Mouse (Mus musculus): ENCODE data around the gene Rsg1. TPM values are rescaled to one million over a fixed set of nuclear protein-coding genes. Genes with fewer than 3 reads are reported as not detected.

The Rsg1 gene
- polyA plus RNA-seq (2012; rRNA removed) = 2.4 and 2.6 TPM in 2 replicates

GRCm38 (mm10) chr4:141213770-141214336 is at the start of gene Rsg1:
Gene Rsg1, plus strand, starts transcription at chr4:141213956.
- DNase-seq (ENCODE audit: low spot score) = peak; percentile 90

DNA sequence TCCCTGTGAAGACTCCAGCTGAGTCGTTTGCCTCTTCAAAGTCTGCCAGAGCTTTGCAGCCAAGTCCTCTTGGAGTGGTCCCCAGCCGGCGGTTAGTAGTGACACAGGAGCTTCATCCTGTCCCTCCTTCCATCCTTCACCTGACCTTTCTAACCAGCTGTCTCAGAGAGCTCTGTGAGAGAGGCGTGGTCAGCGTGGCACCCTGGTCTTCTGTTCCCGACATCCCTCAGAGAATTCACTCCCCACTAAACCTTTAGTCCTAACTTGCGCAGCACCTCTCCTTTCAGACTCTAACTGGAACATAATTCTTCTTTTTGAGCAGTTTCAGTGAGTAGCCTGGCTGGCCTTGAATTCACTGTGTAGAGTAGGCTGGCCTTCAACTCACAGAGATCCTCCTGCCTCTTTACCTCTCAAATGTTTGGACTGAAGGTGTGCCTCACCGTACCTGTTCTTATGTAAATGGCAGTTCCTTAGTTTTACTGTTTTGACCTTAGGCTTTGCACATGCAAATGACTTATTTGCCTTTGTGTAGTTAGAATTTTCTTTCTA is 47.9 kb upstream of the Rsg1 start:
- no peak for DNase-seq (ENCODE audit: low spot score)

- DNase-seq (ENCODE audit: low spot score) = no peak
These were observed 46.6 kb upstream of the Rsg1 start for GRCm38 (mm10) chr4:141167156-141167555.

DNA sequence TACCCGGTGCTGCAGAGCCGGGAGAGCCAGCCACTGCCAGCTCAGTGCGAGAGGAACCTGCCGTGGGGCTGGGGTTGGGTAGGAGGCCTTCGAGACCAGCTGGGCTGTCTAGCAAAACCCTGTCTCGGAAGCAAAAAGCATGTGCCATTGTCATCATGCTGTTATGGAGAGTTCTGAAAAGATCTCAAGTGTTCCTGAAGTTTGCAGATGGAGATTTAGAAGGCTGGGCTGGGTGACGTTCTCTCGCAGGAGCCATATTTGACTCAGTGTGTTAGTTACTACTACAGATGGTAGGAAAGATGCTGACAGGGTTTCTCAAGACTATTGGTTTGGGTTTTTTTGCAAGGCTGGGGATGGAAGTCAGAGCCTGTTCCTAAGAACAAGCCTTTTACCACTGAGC is 41.6 kb upstream of the Rsg1 start:
- no peak for DNase-seq (ENCODE audit: low spot score)

DNA sequence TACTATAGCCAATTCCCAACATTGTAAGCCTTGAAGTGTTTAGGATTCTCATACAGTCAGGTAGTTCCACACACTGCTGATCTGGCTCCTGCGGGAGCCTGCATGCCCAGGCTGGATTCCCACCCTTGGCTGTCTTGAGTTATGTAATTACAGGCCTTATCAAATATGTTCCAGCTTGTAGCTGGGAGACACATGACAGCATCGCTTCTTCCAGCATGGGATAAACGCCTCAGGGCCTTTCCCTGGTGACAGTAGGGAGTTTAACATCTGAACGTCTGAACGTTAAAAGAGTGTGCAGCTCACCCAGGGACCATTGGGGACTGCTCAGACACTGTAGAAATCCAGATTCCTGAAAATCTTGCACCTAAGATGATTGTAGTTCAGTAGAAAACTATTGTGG is 38.0 kb upstream of the Rsg1 start:
- DNase-seq (ENCODE audit: low spot score) = no peak

DNA sequence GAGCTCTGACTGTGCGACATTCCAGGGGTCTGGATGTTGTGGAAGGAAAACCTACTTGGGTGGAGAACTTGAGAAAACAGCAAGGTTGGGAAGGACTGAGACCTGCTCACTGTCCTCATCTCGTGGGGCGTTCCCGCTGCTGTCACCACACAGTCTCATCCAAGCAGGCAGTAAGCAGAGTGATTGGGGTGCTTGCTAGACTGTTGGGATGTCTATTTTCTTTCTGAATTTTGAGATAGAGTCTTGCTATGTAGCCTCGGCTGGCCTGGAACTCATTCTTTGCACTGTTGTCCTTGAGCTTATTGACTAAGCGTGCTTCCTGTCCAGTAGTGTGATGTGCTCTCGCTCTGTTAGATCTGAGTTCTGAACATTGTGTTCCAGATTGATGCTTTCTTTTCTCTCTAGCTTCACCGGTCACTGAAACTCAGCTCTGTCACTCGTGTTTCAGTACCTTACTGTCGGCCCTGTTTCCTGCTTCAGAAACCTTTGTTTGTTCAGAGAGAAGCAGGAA is 37.4 kb upstream of the Rsg1 start:
- no peak for DNase-seq (ENCODE audit: low spot score)

DNA sequence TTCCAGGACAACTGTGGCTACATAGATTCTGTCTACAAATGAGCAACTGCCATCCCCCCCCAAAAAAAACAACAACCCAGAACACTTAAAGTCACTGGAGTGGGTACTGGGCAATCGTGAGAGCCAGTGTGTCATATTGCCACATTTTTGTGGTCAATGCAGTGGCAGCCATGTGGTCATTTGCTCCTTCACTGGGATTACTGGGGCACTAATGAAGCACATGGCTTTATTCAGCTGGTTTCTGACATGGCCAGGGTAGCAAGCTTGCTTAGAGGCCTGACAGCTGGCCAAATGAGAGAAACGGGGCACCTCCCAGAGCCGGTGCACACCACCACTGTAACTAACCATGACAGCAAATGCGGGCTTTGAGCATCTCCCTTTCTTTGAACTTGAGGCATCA is 35.3 kb upstream of the Rsg1 start:
- DNase-seq (ENCODE audit: low spot score) = no peak

GRCm38 (mm10) chr4:141180831-141181230 is 32.9 kb upstream of the Rsg1 start:
- no peak for DNase-seq (ENCODE audit: low spot score)

DNA sequence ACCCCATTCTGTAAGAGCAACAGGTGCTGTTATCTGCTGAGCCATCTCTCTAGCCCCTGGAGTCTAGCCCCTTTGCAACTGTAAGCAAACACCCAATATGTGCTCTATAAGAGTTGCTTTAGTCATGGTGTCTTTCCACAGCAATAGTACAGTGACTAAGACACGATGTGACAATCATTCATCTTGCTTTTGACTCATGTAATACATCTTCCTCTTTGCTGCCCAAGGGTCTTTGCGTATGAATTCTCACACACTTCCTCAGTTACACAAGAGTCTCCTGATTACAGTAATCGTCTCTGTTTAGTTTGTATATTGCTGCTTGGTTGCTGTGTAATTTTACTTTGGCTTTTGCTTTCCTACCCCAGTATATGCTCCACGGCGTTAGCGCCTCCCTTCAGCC is 31.8 kb upstream of the Rsg1 start:
- DNase-seq (ENCODE audit: low spot score) = no peak

GRCm38 (mm10) chr4:141183932-141184331 is 29.8 kb upstream of the Rsg1 start:
- no peak for DNase-seq (ENCODE audit: low spot score)

DNA sequence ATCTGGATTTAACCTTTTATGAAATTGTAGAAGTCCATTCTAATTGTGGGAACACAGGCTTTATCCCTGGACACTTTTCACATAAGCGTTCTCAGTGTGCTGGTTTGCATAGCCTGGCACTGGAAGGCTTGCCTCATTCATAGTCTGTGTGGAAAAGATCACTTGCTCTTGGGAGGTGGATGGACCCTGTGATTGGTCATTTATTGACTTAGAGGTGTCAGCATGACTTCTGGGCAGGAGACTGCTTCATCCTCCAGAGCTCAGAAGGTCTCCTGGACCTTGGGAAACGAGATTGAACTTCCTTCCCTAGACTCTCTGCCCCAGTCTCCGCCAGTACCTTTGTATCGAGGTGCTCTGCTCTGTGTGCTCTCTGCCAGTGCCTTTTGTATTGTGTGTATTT is 29.3 kb upstream of the Rsg1 start:
- DNase-seq (ENCODE audit: low spot score) = no peak

DNA sequence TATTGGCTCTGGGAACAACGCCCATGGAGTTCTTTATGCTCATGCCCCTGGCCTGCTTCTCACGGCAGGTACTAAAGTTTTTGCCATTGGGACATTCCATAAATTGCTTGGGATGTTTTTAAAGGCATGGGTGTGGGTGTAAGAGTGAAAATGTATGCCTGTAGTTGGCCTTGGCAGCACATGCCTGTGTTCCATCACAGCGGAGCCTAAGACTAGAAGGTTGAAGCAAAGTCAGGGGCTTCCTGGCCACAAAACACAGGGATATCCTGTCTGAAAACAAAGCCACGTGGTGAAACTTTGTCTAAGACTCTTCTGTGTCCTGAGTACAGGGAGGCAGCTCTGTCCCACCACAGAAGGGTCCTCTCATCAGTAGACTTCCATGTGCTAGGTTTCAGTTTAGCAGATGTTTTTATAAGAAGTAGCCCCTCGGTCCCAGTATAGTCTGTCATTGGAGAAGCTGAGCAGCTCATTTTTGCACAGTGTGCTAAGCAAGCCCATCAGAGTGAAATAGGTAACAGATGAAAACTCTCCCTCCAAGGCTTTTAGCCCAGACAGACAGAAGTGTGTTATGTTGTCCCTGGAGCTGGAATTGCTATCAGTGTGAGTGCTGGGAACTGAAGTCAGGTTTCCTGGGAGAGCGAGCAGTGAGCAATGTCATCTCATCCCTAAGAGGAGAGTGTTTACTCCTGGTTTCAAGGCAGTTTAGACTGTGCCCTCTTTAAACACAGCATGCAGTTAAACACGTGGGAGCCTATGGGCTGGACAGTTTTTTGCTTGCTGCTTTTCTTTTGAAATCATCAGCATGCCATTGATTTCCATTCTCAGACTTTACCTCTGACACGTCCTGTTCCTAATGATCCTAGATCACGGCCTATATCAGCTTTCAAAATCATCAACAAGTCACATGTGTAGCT is 26.6 kb upstream of the Rsg1 start:
- DNase-seq (ENCODE audit: low spot score) = no peak

GRCm38 (mm10) chr4:141191294-141191693 is 22.5 kb upstream of the Rsg1 start:
- no peak for DNase-seq (ENCODE audit: low spot score)

DNA sequence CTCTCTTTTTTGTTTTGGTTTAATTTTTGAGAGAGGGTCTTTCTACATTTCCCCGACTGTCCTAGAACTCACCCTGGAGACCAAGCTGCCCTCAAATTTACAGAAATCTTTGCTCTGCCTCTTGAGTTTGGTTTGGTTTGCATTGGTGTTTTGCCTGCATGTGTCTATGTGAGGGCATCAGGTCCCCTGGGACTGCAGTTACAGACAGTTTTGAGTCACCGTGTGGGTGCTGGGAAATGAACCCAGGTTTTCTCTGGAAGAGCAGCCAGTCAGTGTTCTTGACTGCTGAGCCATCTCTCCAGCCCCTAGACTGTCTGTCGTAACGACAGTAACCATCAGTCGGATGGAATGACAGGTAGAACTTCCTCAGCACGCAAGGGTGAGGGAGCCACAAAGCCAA is 19.2 kb upstream of the Rsg1 start:
- DNase-seq (ENCODE audit: low spot score) = no peak

DNA sequence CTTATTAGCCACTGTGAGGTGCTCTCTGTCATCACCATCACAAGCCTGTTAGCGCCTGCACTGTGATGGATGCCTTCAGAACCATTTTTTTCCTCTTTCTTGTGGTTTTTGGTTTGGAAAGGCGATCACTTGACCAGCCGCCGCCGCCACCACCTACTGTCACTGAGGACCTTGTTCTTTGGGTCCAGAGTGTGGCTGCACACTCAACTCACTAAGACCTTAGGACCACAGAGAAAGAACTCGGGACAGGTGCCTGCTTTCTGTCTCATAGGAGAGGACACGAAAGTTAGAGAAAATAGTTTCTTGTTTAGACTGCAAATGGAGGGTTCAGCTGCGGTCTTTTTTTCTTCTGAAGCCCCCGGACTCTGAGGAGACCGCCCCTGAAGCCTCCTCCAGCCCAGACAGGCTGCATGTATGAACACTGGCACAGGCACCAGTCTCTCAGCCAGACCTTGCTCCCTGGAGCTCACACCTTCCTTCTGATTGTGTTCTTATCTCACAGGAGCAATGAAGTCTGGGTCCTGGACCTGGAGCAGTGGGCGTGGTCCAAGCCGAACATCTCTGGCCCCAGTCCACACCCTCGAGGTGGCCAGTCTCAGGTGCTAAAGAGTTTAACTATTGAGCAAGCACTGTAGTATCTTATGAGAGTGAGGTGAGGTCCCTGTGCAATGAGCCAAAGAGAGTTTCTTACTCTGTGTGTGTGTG is 16.6 kb upstream of the Rsg1 start:
- DNase-seq (ENCODE audit: low spot score) = no peak

DNA sequence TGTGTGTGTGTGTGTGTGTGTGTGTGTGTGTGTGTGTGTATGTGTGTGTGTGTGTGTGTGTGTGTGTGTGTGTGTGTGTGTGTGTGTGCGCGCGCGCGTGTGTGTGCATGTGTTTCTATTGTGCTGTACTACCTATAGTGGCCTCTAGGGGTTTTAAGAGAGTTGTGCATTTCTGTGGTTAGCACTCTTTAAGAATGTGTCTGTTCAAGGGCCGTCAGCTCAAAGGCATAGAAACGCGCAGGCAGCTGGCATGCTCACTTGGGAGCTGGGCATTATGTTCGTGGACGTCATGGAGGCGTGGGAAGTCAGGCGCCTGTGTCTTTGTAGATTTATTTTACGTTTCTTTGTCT is 16.1 kb upstream of the Rsg1 start:
- DNase-seq (ENCODE audit: low spot score) = no peak

GRCm38 (mm10) chr4:141200906-141201305 is 12.8 kb upstream of the Rsg1 start:
- DNase-seq (ENCODE audit: low spot score) = no peak

- no peak for DNase-seq (ENCODE audit: low spot score)
These were observed 11.6 kb upstream of the Rsg1 start for GRCm38 (mm10) chr4:141202192-141202591.

DNA sequence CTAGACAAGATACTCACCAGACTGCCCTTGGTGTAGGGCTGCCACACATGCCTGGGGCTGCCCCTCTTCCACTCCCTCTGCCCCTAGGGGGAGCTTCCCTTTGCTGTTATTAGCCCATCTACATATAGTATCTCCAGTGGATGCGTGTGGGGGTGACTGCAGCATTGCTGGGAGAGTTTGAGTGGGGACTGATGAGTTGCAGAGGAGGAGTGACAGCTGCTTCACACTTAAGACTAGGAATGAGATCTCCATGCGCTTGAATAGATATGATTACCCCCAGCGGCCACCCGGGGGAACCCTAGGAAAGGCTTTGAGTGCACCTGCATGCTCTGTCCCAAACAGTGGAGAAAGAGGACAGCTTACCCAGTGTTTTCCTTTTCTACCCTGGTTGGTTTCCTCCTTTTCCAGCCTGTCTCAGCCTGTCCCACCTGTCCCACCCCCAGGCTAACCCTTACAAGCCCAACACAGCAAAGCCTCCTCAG is 9.1 kb upstream of the Rsg1 start:
- DNase-seq (ENCODE audit: low spot score) = no peak

DNA sequence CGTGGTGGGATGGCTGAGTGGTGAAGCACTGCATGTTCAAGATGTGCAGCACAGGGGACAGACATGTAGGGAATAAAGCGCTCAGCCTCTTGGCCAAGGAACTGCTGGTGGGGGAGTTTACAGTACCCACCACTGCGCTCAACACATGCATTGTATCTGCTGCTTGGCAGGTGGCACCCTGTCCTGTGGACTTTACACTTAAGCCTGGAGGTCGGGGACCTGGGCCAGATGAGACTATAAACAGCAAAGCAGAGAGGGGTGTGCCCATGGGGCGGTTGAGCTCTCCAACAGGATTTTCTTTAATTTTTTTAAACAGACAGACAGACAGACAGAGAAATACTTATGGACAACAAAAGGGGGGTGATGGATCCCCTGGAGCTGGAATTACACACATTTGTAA is 6.7 kb upstream of the Rsg1 start:
- DNase-seq (ENCODE audit: low spot score) = no peak

- DNase-seq (ENCODE audit: low spot score) = no peak
These were observed 3.1 kb upstream of the Rsg1 start for GRCm38 (mm10) chr4:141210524-141211219.

- no peak for DNase-seq (ENCODE audit: low spot score)
These were observed 2.1 kb upstream of the Rsg1 start for GRCm38 (mm10) chr4:141211646-141212045.
